Mouse (Mus musculus): ENCODE measurements around the gene C530008M17Rik.

Gene C530008M17Rik

GRCm38 (mm10) chr5:76664936-76665335 lies 8.6 kb downstream of the C530008M17Rik start:
- no peak for DNase-seq (ENCODE audit: low spot score in 2 of 2)

- no peak for DNase-seq (ENCODE audit: low spot score in 2 of 2)
Observed at GRCm38 (mm10) chr5:76665421-76665820, 9.1 kb downstream of the C530008M17Rik start.

GRCm38 (mm10) chr5:76666026-76666756 lies 9.9 kb downstream of the C530008M17Rik start:
- DNase-seq (ENCODE audit: low spot score in 2 of 2) = no peak

- DNase-seq (ENCODE audit: low spot score in 2 of 2) = no peak
Observed at GRCm38 (mm10) chr5:76668118-76668517, 11.8 kb downstream of the C530008M17Rik start.

GRCm38 (mm10) chr5:76668547-76668946 lies 12.2 kb downstream of the C530008M17Rik start:
- no peak for DNase-seq (ENCODE audit: low spot score in 2 of 2)

- no peak for DNase-seq (ENCODE audit: low spot score in 2 of 2)
Observed at GRCm38 (mm10) chr5:76670183-76670582, 13.9 kb downstream of the C530008M17Rik start.

GRCm38 (mm10) chr5:76674022-76674653 lies 17.8 kb downstream of the C530008M17Rik start:
- DNase-seq (ENCODE audit: low spot score in 2 of 2) = no peak

GRCm38 (mm10) chr5:76675369-76675768 lies 19.1 kb downstream of the C530008M17Rik start:
- DNase-seq (ENCODE audit: low spot score in 2 of 2) = no peak

GRCm38 (mm10) chr5:76680959-76681358 lies 24.6 kb downstream of the C530008M17Rik start:
- no peak for DNase-seq (ENCODE audit: low spot score in 2 of 2)

GRCm38 (mm10) chr5:76681895-76682656 lies 25.8 kb downstream of the C530008M17Rik start:
- DNase-seq (ENCODE audit: low spot score in 2 of 2) = no peak

- DNase-seq (ENCODE audit: low spot score in 2 of 2) = no peak
Observed at GRCm38 (mm10) chr5:76683455-76683854, 27.1 kb downstream of the C530008M17Rik start.

GRCm38 (mm10) chr5:76684658-76685605 lies 28.6 kb downstream of the C530008M17Rik start:
- no peak for DNase-seq (ENCODE audit: low spot score in 2 of 2)

- no peak for DNase-seq (ENCODE audit: low spot score in 2 of 2)
Observed at GRCm38 (mm10) chr5:76687961-76688600, 31.8 kb downstream of the C530008M17Rik start.

- DNase-seq (ENCODE audit: low spot score in 2 of 2) = no peak
Observed at GRCm38 (mm10) chr5:76688643-76689042, 32.3 kb downstream of the C530008M17Rik start.

- no peak for DNase-seq (ENCODE audit: low spot score in 2 of 2)
Observed at GRCm38 (mm10) chr5:76690177-76690593, 33.9 kb downstream of the C530008M17Rik start.

- DNase-seq (ENCODE audit: low spot score in 2 of 2) = no peak
Observed at GRCm38 (mm10) chr5:76691251-76691650, 34.9 kb downstream of the C530008M17Rik start.

GRCm38 (mm10) chr5:76691706-76692424 lies 35.6 kb downstream of the C530008M17Rik start:
- DNase-seq (ENCODE audit: low spot score in 2 of 2) = no peak

GRCm38 (mm10) chr5:76697536-76697935 lies 41.2 kb downstream of the C530008M17Rik start:
- no peak for DNase-seq (ENCODE audit: low spot score in 2 of 2)

- no peak for DNase-seq (ENCODE audit: low spot score in 2 of 2)
Observed at GRCm38 (mm10) chr5:76698187-76698586, 41.9 kb downstream of the C530008M17Rik start.

All from frontal cortex, postnatal 25 days (tissue).